Mouse (Mus musculus) lung, embryonic 14.5 days (tissue): ENCODE data around the gene Mmp9. TPM values are rescaled to one million over a fixed set of nuclear protein-coding genes. Genes with fewer than 3 reads are reported as not detected.

Source experiments
- ATAC-seq: fragments of 200-750 bp; cut with Nextera tagmentation; 2 replicates; pipeline ENCODE4 v1.8.0; 2017; ENCODE audit warnings: mild to moderate bottlenecking, moderate TSS enrichment, moderate library complexity; ENCODE audit not compliant: insufficient read depth
- DNase-seq: peaks from one replicate; pipeline ENCODE4 v3.0.0-alpha.2; 2015
- H3K27ac ChIP-seq: fragments of 300-500 bp; sonication (generic); 2 replicates; pipeline ENCODE4 v1.5.1; 2014; ENCODE audit warnings: low read depth, mild to moderate bottlenecking, moderate library complexity
- H3K27me3 ChIP-seq: fragments of 300-500 bp; sonication (generic); 2 replicates; pipeline ENCODE4 v1.6.1; 2014; ENCODE audit warnings: low read length, control low read depth; ENCODE audit not compliant: insufficient read depth
- H3K36me3 ChIP-seq: fragments of 300-500 bp; sonication (generic); 2 replicates; pipeline ENCODE4 v1.6.1; 2014; ENCODE audit warnings: control low read depth; ENCODE audit not compliant: insufficient read depth
- H3K4me1 ChIP-seq: fragments of 300-500 bp; sonication (generic); 2 replicates; pipeline ENCODE4 v1.6.1; 2014; ENCODE audit warnings: antibody characterized with exemption, control low read depth; ENCODE audit not compliant: insufficient read depth
- H3K4me2 ChIP-seq: fragments of 300-500 bp; sonication (generic); 2 replicates; pipeline ENCODE4 v1.6.1; 2014; ENCODE audit warnings: mild to moderate bottlenecking
- H3K4me3 ChIP-seq: fragments of 300-500 bp; sonication (generic); 2 replicates; pipeline ENCODE4 v1.5.1; 2014; ENCODE audit warnings: low read depth, low read length
- H3K9ac ChIP-seq: fragments of 300-500 bp; sonication (generic); 2 replicates; pipeline ENCODE4 v1.6.1; 2014
- H3K9me3 ChIP-seq: fragments of 300-500 bp; sonication (generic); 2 replicates; pipeline ENCODE4 v1.6.1; 2016; ENCODE audit warnings: low read depth, low read length, control low read depth
- CTCF ChIP-seq: IDR thresholded peaks from 2 replicates; pipeline ENCODE4 v1.5.1; 2016; ENCODE audit warnings: antibody characterized with exemption, low read depth
- WGBS: fragments of 180-500 bp; shearing (Covaris S2); extraction: QIAGEN DNeasy Blood & Tissue Kit; methylation state at CpG from one replicate; pipeline ENCODE4 v1.1.7; 2014; 5-methylcytosine and 5-hydroxymethylcytosine counted together
- polyA plus RNA-seq: library from polyadenylated mRNA; unstranded; fragments of >200 nt; fragmentation: Nextera tagmentation; extraction: Ambion mirVana; gene quantifications from 2 replicates; pipeline ENCODE4 v1.2.1, GENCODE M21; 2014

The Mmp9 gene
- polyA plus RNA-seq: 0.24 and 0.25 TPM in 2 replicates

DNA sequence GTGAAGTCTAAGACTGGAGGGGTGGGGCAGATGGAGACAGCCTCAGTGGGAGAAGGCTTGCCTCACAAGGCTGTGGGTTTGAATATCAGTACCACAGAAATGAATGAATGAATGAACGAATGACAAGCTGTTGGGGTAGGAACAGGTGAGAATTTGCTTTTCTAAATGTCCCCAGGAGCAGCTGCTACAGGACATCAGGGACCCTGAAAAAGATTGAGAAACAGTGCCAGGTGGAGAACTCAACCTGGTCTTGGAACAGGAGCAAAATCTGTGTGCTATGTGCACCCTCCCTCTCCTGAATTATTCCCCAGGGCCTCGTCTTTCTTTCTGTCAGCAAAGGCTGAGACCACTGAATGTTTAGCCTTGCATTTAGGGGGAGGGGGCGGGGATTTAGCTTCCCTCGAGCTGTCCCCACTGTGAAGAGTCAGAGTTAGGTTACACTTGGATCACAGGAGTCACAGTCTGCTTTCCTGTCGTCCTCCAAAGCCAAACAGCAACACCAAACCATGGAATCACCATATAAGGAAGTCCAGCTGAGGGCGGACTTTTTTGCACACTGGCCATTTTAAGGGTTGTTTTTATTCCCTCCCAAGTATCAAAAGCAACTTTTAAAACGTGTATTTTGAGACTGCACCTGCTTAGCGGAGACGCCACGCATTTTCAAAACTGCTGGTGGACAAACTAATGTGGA is at the start of gene Mmp9:
TSS of gene Mmp9 (plus strand) at position 641 of the 691 bp plus-strand sequence.
- WGBS: 23% methylated on average over 10 of the region's 10 CpGs
- ATAC-seq (no peak), DNase-seq (peak; percentile 34)
- H3K36me3 ChIP-seq: no peaks in the 10 kb centered on the region
- H3K27ac ChIP-seq: no peak within 1 kb of the TSS
- no peak within 1 kb of the TSS for H3K9ac ChIP-seq
- peaks cover 41% of the 10 kb centered on the region for H3K27me3 ChIP-seq
- no peaks in the 10 kb centered on the region for H3K9me3 ChIP-seq
- no peak for TF ChIP-seq CTCF
- H3K4me2 ChIP-seq: no peak within 1 kb of the TSS
- H3K4me1 ChIP-seq: peaks cover 2% of the 10 kb centered on the region
- H3K4me3 ChIP-seq: no peak within 1 kb of the TSS

DNA sequence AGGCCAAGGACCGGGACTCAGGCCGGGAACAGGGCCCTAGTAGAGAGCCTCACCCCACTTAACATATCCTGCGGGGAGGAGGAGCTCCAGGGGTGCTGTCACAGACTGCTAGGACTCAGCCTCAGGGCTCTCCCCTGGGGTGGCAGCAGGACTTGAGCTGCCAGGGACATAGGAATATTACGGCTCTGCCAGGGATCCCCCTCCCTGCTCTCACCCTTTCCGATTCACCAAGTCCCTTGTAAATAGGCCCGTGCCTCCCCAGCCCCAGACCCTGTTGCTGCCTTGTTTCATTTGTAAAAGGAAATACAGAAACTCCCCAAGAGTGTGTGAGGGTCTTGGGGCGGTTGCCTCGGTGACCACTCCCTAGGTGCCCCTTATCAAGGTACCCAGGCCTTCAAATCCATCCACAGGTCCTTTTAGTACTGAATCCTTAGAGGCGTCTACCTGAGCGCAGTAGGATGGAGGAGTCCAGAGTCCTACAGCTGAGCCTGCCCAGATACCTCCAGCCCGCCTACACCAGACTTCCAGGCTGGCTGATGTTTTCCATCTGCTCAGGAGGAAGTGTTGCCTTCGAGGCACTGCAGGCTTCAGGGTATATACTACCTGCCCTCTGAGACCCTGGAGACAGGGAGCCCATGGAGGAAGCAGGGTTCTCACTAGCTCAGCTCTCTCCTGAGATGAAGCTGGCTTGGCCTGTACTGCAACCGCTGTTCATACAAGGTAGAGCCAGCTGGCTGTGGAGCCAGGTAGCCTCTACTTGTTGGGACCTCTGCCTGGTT is 49.3 kb upstream of the Mmp9 start:
- Histone ChIP-seq H3K9me3 (no peaks in the 10 kb centered on the region), H3K4me1 (no peaks in the 10 kb centered on the region), H3K36me3 (peaks cover 100% of the 10 kb centered on the region), H3K4me2 (no peak overlapping the region), H3K27me3 (no peaks in the 10 kb centered on the region), H3K4me3 (no peak overlapping the region), H3K27ac (no peak overlapping the region), H3K9ac (no peak overlapping the region)
- no peak for ATAC-seq
- no peak for DNase-seq
- TF ChIP-seq CTCF: no peak
- 80% methylated on average over 13 of the region's 13 CpGs for WGBS

DNA sequence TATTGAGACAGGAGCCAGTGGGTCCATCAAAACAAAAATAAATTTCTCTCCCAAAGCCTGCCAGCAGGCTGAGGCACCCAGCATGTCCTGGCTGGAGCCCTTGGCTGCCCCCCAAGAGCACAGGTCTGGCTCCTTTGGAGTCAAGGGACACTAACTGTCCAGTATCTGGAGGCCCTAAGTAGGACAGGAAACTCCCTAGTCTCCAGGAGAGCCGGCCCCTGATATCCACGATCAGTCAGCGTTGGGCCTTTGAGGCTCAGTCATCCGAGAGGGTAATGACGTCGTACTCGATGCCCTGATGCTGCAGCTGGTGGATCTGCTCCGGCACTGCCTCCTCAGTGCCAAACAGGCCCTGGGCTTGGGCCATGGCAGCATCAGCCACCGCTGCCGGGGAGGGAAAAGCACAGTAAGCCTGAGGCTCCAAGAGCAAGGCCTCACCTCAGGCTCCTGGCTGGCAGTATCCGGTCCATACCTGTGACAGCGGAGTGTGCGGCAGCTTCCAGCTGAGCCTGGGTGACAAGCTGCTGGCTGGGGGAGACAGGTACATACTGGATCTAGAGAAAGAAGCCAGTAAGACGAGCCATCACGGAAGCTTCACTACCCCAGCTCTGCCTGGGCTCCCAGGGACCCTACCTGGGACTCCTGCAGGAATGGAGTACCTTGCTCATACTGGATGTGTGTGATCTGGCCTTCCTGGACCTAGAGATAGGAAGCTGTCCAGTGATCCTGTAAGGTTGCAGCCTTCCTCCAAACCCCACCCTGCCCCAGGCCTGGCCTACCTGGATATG is 48.5 kb upstream of the Mmp9 start:
- Histone ChIP-seq H3K9ac (no peak overlapping the region), H3K27ac (no peak overlapping the region), H3K36me3 (peaks cover 97% of the 10 kb centered on the region), H3K4me2 (no peak overlapping the region), H3K9me3 (no peaks in the 10 kb centered on the region), H3K27me3 (no peaks in the 10 kb centered on the region), H3K4me1 (no peaks in the 10 kb centered on the region), H3K4me3 (no peak overlapping the region)
- 88% methylated on average over 15 of the region's 15 CpGs for WGBS
- no peak for ATAC-seq
- no peak for TF ChIP-seq CTCF
- no peak for DNase-seq

DNA sequence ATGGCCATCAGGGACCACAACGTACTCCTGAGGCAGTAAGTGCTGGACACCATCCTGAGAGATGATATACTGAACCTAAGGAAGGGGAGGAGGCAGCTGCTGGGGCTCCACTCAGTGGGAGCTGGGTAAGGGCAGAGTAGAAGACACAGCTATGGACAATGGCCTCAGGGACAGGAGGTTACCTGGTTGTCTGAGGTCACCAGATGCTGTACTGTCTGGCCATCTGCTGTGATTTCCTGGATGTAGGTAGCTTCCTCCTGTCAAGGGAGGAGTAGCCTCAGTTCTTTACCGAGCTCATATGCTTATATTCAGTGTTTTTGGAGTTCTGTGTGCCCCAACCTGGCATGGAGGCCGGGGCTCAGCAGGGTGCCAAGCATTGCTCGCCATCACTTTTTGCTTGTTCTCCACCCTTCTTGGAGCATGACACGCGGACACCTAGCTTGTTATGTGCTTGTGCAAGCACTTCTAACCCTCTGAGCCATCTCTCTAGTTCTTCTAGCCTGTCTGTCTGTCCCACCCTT is 47.8 kb upstream of the Mmp9 start:
- Histone ChIP-seq H3K27me3 (no peaks in the 10 kb centered on the region), H3K9ac (no peak overlapping the region), H3K27ac (no peak overlapping the region), H3K4me3 (no peak overlapping the region), H3K4me2 (no peak overlapping the region), H3K9me3 (no peaks in the 10 kb centered on the region), H3K36me3 (peaks cover 97% of the 10 kb centered on the region), H3K4me1 (no peaks in the 10 kb centered on the region)
- DNase-seq: no peak
- 87% methylated on average over 6 of the region's 6 CpGs for WGBS
- TF ChIP-seq CTCF: no peak
- ATAC-seq: no peak

DNA sequence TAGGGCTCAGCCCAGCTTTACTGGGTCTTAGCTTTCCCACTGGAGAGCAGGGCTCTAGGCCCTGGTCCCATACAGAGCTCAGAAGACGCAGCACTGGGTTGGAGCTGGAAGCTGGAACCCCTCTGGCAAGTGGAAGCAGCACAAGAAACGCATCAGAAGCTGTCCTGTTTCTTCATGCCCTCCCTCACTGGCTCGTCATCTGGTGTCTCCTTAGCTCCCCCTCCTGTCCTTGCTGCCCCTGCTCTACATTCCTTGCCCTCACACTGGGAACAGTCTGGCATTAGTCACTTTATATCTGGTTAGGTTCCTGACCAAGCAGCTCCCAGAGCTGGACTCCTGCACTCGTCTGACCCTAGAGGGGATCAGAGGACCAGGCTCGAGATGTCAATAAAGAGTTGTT is 46.5 kb upstream of the Mmp9 start:
- Histone ChIP-seq H3K4me1 (no peaks in the 10 kb centered on the region), H3K9me3 (no peaks in the 10 kb centered on the region), H3K4me3 (no peak overlapping the region), H3K4me2 (no peak overlapping the region), H3K9ac (no peak overlapping the region), H3K27ac (no peak overlapping the region), H3K36me3 (peaks cover 97% of the 10 kb centered on the region), H3K27me3 (no peaks in the 10 kb centered on the region)
- no peak for ATAC-seq
- no peak for DNase-seq
- TF ChIP-seq CTCF: peak; percentile 36
- WGBS: 52% methylated on average over 5 of the region's 5 CpGs

DNA sequence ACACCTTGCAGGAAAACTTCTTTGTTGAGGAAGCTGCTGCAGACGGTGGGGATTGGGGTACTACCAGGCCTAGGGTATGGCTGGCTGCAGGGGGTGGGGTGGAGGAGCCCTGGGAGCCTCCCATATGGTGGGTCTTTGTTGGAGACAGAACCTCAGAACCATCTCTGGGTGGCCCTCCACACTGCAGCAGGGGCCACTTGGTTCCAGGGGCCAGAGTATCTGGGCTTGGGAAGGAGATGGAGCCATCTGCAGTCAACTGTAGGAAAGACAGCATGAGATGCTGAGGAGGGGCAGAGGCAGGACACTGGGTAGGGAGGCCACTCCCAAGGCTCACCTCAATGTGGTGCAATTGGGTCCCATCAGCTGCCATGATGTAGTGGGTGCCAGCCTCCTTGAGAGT is 45.9 kb upstream of the Mmp9 start:
- no peak overlapping the region for H3K4me2 ChIP-seq
- H3K27me3 ChIP-seq: no peaks in the 10 kb centered on the region
- DNase-seq (no peak), ATAC-seq (no peak)
- no peak overlapping the region for H3K27ac ChIP-seq
- H3K9me3 ChIP-seq: no peaks in the 10 kb centered on the region
- H3K9ac ChIP-seq: no peak overlapping the region
- peak; percentile 21; the same call in 1 of the 2 replicates for TF ChIP-seq CTCF
- H3K4me3 ChIP-seq: no peak overlapping the region
- WGBS: 83% methylated on average over 1 of the region's 1 CpGs
- H3K36me3 ChIP-seq: peaks cover 97% of the 10 kb centered on the region
- no peaks in the 10 kb centered on the region for H3K4me1 ChIP-seq
